Mouse (Mus musculus): ENCODE results near the gene Taok1.

- TF ChIP-seq USF1 (IDR thresholded peaks at IDR 0.05; ENCODE audit: low read depth): no peak
- TF ChIP-seq POLR2AphosphoS2 (IDR thresholded peaks at IDR 0.05; ENCODE audit: insufficient read length, low read depth): no peak
- no peak for TF ChIP-seq POLR2A (IDR thresholded peaks at IDR 0.05; ENCODE audit: insufficient read length, low read depth)
Observed at GRCm38 (mm10) chr11:77529644-77530043, 78.0 kb downstream of the Taok1 start.

Data from myocyte (in vitro differentiated cells).